Mouse (Mus musculus) intestine, postnatal 0 days (tissue): ENCODE data around the gene Nup107. TPM values are rescaled to one million over a fixed set of nuclear protein-coding genes. Genes with fewer than 3 reads are reported as not detected.

Experiments used
- ATAC-seq: fragments of 200-750 bp; cut with Nextera tagmentation; 2 replicates; pipeline ENCODE4 v1.8.0; 2017; ENCODE audit warnings: mild to moderate bottlenecking, moderate TSS enrichment, moderate library complexity
- H3K27ac ChIP-seq: fragments of 300-500 bp; sonication (generic); 2 replicates; pipeline ENCODE4 v1.5.1; 2014; ENCODE audit warnings: mild to moderate bottlenecking, low read depth, low read length, moderate library complexity
- H3K27me3 ChIP-seq: fragments of 300-500 bp; sonication (generic); replicated peaks from 2 replicates; pipeline ENCODE4 v1.6.1; 2014; ENCODE audit warnings: low read length, mixed read lengths; ENCODE audit not compliant: control insufficient read depth, insufficient read depth
- H3K36me3 ChIP-seq: fragments of 300-500 bp; sonication (generic); 2 replicates; pipeline ENCODE4 v1.6.1; 2014; ENCODE audit warnings: mild to moderate bottlenecking, moderate library complexity; ENCODE audit not compliant: control insufficient read depth, insufficient read depth
- H3K4me1 ChIP-seq: fragments of 300-500 bp; sonication (generic); replicated peaks from 2 replicates; pipeline ENCODE4 v1.6.1; 2014; ENCODE audit warnings: antibody characterized with exemption, low read length, mixed read lengths; ENCODE audit not compliant: control insufficient read depth, insufficient read depth
- H3K4me2 ChIP-seq: fragments of 300-500 bp; sonication (generic); replicated peaks from 2 replicates; pipeline ENCODE4 v1.6.1; 2014; ENCODE audit warnings: low read depth, mild to moderate bottlenecking, moderate library complexity
- H3K4me3 ChIP-seq: fragments of 300-500 bp; sonication (generic); 2 replicates; pipeline ENCODE4 v1.5.1; 2014; ENCODE audit warnings: low read depth, low read length
- H3K9ac ChIP-seq: fragments of 300-500 bp; sonication (generic); 2 replicates; pipeline ENCODE4 v1.6.1; 2014; ENCODE audit warnings: mild to moderate bottlenecking, low read depth, low read length
- H3K9me3 ChIP-seq: fragments of 300-500 bp; sonication (generic); 2 replicates; pipeline ENCODE4 v1.6.1; 2016; ENCODE audit warnings: mixed run types; ENCODE audit not compliant: control insufficient read depth
- CTCF ChIP-seq: sonication (generic); IDR thresholded peaks from 2 replicates; pipeline ENCODE4 v1.5.1; 2016; ENCODE audit warnings: low read depth, mild to moderate bottlenecking, control low read depth, antibody characterized with exemption, moderate library complexity
- WGBS: fragments of 180-500 bp; shearing (Covaris S2); extraction: QIAGEN DNeasy Blood & Tissue Kit; methylation state at CpG from one replicate; pipeline ENCODE4 v1.1.7; 2014; 5-methylcytosine and 5-hydroxymethylcytosine counted together
- polyA plus RNA-seq: library from polyadenylated mRNA; unstranded; fragments of >200 nt; fragmentation: Nextera tagmentation; extraction: Ambion mirVana; gene quantifications from 2 replicates; pipeline ENCODE4 v1.2.1, GENCODE M21; 2015

The Nup107 gene
- polyA plus RNA-seq, 1 experiment from 2014 or later, result 16.2 TPM

DNA sequence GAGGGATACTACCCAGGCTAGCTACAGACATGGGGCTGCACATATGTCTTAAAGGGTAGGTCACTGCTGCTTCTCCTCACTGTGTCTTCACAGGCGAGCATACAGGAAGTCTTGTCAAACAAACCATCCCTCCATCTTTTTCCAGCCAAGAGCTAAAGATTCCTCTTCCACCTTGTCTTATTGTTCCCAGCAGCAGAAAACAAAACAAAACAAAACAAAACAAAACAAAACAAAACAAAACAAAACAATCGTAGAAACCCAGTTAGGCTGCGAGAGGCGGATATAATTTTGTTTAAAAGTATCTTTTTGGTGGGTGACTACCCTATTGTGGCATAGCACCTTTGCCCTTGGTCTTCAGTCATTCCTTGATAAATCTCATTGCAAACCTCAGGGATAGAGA, 49.9 kb downstream of the Nup107 start:
- H3K4me1 ChIP-seq, result no peaks in the 10 kb centered on the region
- ATAC-seq, result no peak

DNA sequence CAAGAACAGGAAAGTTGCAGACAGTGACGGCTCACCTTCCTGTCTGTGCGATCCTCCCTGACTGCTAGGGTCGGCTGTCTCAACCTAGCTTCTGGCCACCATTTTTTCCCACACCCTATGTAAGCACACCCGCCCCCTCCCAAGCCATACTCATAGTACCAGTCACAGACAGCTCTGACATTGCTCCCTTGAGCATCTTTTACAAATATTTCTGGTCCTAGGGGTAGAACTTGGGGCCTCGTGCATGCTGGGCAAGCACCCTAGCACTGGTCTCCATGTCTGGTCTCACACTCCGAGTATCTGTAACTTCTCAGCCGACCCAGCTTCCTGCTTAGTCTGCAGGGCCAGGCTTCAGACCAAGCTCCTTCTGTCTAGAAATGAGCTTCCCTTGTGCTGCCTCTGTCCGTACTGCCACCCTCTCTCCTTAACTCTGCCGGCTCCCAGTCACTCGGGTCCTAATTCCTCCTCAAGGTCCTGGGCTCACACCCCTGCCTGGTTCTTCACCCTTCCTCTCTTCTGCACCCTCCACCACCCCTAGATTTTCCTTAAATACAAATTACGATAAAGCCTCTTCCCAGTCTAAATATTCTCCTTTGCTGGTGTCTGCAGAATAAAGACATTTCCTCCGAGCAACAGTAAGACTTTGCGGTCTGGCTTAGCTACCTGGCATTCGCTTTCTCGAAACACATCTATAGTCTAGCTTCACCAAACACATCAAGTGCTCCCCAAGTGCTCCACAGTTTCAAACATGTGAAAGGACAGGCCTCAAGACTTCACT, 50.6 kb downstream of the Nup107 start:
- Histone ChIP-seq H3K9me3 (no peaks in the 10 kb centered on the region), H3K4me1 (no peaks in the 10 kb centered on the region), H3K36me3 (peaks cover 16% of the 10 kb centered on the region), H3K9ac (no peak overlapping the region), H3K27me3 (no peaks in the 10 kb centered on the region), H3K4me3 (no peak overlapping the region), H3K4me2 (no peak overlapping the region), H3K27ac (peak overlapping the region; percentile 8; the same call in 1 of the 2 replicates)
- 82% methylated on average over 15 of the region's 15 CpGs for whole genome bisulfite sequencing
- ATAC-seq, result no peak
- no peak for TF ChIP-seq CTCF

More for the DNA sequence above, 49.9 kb downstream of the Nup107 start:
- Histone ChIP-seq H3K4me2 (no peak overlapping the region), H3K9me3 (no peaks in the 10 kb centered on the region), H3K36me3 (peaks cover 16% of the 10 kb centered on the region), H3K4me3 (no peak overlapping the region), H3K9ac (no peak overlapping the region), H3K27me3 (no peaks in the 10 kb centered on the region), H3K27ac (no peak overlapping the region)
- 91% methylated on average over 4 of the region's 4 CpGs for WGBS
- no peak for TF ChIP-seq CTCF

DNA sequence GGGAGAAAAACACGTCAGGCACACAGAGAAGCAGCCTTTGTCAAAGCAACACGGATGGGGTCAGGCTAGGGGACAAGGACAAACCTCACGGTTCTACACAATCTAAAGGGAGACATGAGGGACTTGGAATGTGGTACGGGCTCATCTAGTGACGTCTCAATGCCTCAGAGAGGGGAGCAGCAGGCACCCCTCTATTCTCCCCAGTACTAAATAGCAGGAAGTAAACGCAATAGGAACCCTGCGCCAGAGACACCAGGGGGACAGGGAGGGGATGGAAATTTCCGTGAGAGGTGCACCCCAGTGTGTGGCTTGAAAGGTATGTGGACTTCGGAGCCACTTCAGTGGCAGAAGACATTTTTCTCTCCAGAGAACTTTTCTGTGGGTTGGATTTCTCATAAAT, 51.6 kb downstream of the Nup107 start:
- peaks cover 16% of the 10 kb centered on the region for H3K36me3 ChIP-seq
- no peak for ATAC-seq
- H3K4me3 ChIP-seq, result no peak overlapping the region
- H3K27me3 ChIP-seq, result no peaks in the 10 kb centered on the region
- H3K9me3 ChIP-seq, result no peaks in the 10 kb centered on the region
- H3K27ac ChIP-seq, result peak overlapping the region; percentile 8; the same call in 1 of the 2 replicates
- H3K4me2 ChIP-seq, result no peak overlapping the region
- no peaks in the 10 kb centered on the region for H3K4me1 ChIP-seq
- H3K9ac ChIP-seq, result no peak overlapping the region
- TF ChIP-seq CTCF, result no peak
- WGBS, result 75% methylated on average over 9 of the region's 9 CpGs

DNA sequence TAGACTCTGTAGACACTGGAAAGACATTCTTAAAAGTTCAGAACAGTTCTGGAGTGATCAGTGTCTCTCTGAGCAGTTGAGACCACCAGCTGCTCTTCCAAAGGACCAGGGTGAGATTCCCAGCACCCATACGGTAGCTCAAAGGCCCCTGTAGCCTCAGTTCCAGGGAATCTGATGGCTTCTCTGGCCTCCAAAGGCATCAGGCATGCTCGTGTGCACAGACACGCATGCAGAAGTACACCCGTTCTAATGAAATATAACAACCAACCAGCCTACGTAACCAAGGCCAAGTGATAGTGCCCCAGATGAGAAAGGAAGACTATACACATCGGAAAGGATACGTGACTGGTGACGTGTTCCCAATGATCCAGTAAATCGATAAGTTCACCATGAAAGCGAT, 52.3 kb downstream of the Nup107 start:
- no peaks in the 10 kb centered on the region for H3K27me3 ChIP-seq
- no peaks in the 10 kb centered on the region for H3K4me1 ChIP-seq
- peaks cover 16% of the 10 kb centered on the region for H3K36me3 ChIP-seq
- no peak for TF ChIP-seq CTCF
- H3K4me2 ChIP-seq, result no peak overlapping the region
- no peaks in the 10 kb centered on the region for H3K9me3 ChIP-seq
- 96% methylated on average over 10 of the region's 10 CpGs for WGBS
- no peak overlapping the region for H3K4me3 ChIP-seq
- no peak overlapping the region for H3K27ac ChIP-seq
- H3K9ac ChIP-seq, result no peak overlapping the region
- no peak for ATAC-seq

DNA sequence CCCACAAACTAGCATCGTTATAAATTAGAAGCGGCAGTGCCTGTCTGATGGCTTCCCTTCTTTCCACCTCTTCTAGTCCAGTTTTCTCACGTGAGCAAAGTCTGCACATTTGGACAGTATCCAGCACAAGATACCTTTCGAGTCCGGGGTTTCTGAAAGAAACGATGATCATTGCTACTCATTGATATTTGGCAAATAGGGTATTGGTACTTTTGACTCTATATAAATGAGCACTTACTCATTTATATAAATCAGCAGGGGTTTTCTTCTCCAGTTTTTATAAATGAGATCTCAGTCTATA, 52.9 kb downstream of the Nup107 start:
- no peak for TF ChIP-seq CTCF
- Histone ChIP-seq H3K27me3 (no peaks in the 10 kb centered on the region), H3K4me1 (no peaks in the 10 kb centered on the region), H3K9ac (no peak overlapping the region), H3K27ac (no peak overlapping the region), H3K4me2 (no peak overlapping the region), H3K36me3 (peaks cover 16% of the 10 kb centered on the region), H3K9me3 (no peaks in the 10 kb centered on the region), H3K4me3 (no peak overlapping the region)
- 99% methylated on average over 6 of the region's 6 CpGs for WGBS
- ATAC-seq, result no peak

DNA sequence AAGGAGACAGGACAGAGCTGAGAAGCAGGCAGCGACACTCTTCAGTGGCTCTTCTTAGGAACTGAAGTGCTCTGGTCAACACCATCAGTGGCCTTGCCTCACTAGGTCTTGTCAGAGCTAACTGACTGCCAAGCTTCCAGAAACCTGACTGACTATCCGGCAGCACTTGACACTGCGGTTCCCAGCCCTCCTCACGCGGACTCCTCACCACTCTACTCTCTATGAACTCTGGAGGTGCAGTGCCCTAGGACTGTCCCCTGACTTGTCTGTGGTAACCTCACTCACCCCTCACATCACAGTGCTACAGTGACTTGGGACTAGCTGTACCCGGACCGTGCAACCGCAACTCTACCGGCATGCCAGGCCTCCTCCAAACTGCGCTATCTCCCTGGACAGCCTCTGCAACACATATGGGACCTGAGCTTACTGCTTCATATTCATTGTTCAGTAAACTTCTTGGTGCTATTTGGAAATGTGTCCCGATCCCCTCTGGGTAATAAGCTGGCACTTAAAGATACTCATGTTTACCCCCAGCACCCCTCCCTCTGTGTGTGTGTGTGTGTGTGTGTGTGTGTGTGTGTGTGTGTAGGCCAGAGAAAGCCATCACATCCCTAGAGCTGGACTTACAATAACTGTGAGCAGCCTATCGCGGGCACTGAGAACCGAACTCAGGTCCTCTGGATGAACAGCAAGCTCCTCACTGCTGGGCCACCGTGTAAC, 53.4 kb downstream of the Nup107 start:
- WGBS, result 96% methylated on average over 15 of the region's 15 CpGs
- Histone ChIP-seq H3K4me2 (no peak overlapping the region), H3K27me3 (no peaks in the 10 kb centered on the region), H3K4me3 (no peak overlapping the region), H3K27ac (peak overlapping the region; percentile 15; the same call in 1 of the 2 replicates), H3K9me3 (no peaks in the 10 kb centered on the region), H3K9ac (no peak overlapping the region), H3K36me3 (peaks cover 16% of the 10 kb centered on the region), H3K4me1 (no peaks in the 10 kb centered on the region)
- ATAC-seq, result no peak
- TF ChIP-seq CTCF, result no peak
